Mouse (Mus musculus) 3134 (cell line): ENCODE data around the gene D11Wsu47e.

ENCODE experiments used
- DNase-seq: peaks from one replicate; pipeline ENCODE4 v3.0.0-alpha.2; 2011; ENCODE audit warnings: low spot score; ENCODE audit not compliant: insufficient read length; ENCODE audit errors: extremely low read depth

Gene D11Wsu47e

DNA sequence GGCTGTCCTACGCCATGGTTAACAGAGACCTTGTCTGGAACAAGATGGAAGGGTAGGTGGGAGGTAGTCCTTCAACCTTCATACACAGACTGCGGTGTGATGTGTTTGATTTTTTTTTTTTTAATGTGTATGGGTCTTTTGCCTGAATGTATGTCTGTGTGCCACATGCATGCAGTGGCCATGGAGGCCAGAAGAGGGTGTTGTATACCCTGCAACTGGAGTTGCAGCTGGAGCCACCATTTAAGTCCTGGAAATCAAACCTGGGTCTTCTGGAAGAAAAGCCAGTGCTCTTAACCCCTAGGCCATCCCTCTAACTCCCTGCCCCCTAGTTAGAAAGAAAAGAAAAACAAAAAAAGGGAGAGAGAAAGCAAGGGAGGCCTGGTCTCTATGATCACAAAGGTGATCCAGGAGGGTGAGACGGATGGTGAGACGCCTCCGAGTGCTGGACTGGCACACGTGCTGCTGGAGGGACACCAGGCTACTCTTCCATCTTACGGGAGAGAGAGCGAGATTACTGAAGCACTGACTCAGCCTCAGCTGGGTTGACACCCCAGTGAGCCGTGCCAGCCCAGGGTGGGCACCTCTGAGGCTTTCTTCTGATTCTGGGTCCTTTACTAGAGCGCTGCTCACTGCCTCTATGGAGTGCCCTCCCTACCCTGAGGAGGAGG, 47.9 kb downstream of the D11Wsu47e start:
- DNase-seq, result peak; percentile 47

- DNase-seq, result peak; percentile 80
Measured at GRCm38 (mm10) chr11:113733631-113734364, 49.6 kb downstream of the D11Wsu47e start.

DNA sequence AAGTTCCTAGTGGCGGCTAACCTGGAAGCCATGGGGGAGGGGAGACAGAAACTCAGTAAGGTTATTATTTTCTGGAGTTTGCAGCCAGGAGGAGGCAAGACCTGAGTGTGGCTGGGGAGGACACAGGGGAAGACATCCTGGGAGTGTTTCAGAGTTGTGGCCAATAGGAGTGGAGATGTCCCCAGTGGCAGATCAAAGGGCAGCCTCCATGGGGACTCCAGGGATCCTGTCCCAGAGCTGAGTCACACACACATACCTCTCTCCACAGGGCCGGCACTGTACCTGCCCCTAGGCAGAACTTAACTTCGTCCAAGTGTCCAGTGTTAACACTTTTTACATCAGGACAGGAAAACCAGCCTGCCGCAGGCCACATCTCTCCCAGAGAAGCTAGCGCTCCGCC, 50.9 kb downstream of the D11Wsu47e start:
- DNase-seq, result peak; percentile 52

DNA sequence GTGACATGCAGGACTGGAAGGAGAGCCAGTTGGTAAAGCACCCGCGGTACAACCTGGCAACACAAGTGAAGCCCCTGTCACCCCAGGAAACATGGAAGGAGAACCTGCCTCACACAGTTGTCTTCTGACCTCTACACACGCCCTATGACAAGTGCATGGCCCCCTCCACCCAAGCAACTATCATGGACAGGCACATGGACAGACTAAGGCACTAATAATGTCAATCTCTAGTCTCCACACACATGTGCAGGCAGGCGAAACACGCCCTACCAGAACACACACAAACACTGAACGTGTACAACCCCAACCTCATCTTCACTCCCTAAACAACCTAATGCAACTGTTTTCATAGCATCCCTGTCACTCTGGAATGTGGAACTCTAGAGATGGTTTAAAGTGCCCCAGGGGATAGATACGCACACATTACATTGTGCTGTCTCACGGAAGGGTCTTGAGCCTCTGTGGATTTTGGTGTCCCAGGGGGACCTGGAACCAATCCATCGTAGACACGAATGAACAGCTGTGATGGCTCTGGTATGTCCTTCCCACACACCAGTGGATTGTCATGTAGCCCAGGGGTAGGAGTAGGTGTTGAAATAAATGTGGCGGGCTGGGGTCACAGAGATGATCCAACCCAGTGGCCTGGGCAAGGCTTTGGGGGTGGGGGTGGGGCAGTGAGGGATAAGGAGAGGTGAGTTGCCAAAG, 52.8 kb downstream of the D11Wsu47e start:
- DNase-seq, result no peak

GRCm38 (mm10) chr11:113737553-113737854, 53.3 kb downstream of the D11Wsu47e start:
- DNase-seq, result no peak

DNA sequence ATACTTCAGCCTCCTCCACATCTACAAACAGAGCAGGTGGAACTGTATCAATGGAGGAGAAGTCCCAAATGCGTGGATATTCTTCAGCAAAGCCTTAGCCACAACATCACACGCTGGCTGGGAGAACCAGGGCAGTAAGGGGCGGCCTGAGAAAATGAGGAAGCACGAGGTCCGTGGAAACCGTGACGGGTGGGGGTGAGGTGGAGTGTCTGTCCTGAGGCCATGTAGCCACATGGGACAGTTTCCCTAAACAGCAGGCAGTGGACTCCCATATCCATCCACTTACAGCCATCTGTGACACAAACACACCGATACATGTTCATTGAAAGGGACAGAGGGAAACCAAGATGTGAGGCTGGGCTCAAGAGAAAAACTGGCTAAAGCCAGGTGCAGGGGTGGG, 53.7 kb downstream of the D11Wsu47e start:
- no peak for DNase-seq

GRCm38 (mm10) chr11:113739213-113739612, 55.0 kb downstream of the D11Wsu47e start:
- peak; percentile 37 for DNase-seq

DNA sequence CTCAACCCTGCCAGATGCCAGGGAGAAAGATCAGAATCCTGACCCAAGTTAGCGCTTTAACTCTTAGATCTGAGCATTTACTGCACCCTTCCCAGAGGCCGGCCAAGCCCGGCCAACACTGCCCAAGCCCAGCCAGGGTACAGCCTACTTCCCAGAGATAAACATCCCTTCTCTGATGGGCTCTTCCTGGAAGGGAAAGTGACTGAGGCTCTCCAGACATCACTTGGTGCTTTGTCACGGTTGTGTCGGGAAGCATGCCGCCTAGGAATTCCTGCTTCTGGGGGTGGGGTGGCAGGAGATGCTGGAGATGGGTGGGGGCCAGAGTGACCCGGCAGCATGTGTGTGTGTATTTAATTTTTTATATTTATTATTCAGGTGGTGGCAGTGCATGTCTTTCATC, 55.9 kb downstream of the D11Wsu47e start:
- DNase-seq, result no peak

DNA sequence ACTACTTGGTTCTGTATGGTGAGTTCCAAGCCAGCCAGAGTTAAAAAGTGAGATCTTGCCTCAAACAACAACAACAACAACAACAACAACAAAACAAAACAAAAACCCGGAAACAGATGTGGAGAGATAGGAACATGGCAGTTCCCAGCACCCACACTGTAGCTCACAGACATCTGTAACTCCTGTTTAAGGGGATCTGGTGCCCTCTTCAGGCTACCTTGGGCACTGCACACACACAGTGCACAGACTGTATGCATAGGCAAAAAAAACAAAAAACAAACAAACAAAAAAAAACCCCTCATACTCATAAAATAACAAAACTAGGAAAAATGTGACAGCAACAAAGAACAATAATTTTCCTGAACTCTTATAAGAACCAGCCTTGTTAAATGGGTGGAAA, 58.8 kb downstream of the D11Wsu47e start:
- DNase-seq, result no peak
